Mouse (Mus musculus) liver, postnatal 0 days (tissue): ENCODE measurements around the gene Cemip2.

Source experiments
- CTCF ChIP-seq: sonication (generic); IDR thresholded peaks from 2 replicates; pipeline ENCODE4 v1.5.1; 2016; ENCODE audit warnings: antibody characterized with exemption, low read depth
- EP300 ChIP-seq: IDR thresholded peaks from 2 replicates; pipeline ENCODE4 v1.6.1; 2016; ENCODE audit warnings: antibody characterized with exemption, low read depth, mild to moderate bottlenecking

DNA sequence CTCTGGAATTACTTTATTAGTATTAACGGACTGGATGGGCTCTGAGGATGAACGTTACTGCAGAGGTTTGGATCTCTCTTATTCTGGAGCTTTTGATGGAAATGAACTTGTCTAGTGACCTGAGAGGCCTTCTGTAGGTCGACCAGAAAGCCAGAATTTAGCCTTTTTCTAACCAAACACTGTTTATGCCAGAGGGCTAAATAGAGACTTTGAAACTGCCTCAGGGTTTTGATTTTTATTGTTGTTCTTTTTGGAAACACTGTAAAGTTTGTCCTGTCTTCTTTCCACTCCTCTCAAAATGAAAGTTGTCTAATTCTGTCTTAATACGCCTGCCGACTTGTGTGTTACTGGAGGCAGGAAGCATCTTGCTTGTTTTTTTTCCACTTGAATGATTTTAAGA is 46.0 kb downstream of the Cemip2 start:
- TF ChIP-seq CTCF (no peak), EP300 (no peak)
